Mouse (Mus musculus): Measurements from ENCODE around the gene Rnasek. TPM values are rescaled to one million over a fixed set of nuclear protein-coding genes. Genes with fewer than 3 reads are reported as not detected.
A peak's percentile ranks its signal among the peaks of the same experiment; 100 is the strongest.

Rnasek gene
- polyA plus RNA-seq (2015; fragmentation: Nextera tagmentation; extraction: Ambion mirVana) = 368 and 549 TPM in 2 replicates

DNA sequence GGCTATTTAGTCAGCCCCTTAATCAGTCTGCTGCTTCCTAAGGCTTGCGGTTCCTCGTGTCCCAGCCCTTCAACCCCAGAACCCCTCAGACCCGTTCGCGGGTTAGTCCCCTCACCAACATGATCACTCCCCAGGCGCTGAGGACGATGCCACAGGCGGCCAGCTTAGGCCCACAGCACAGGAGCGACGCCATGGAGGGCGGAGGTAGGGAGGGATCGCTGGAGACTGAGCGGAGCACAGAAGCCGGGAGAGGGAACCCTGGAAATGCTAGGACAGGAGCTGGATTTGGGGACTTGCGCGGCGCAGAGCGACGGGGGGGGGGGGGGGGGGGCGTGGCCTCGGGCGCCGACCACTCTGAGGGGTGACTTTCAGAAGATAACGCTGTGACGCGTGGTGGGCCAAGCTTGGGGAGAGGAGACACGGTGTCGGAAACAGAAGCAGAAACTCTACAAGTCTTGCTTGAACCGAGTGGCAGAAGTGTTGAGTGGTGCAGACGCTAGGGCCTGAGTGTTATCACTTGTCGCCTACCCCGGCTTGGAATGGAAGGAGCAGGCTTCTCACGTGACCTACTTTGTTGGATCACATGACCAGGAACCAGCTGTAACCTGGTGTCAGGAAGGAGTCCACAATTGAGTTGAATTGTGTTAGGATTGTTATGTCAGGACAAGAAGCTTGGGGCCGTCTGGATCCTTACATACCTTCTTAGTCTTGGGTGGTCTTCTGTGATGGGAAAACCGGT, at the start of gene Rnasek, which contains the start of gene Gm21988:
TSS of gene Rnasek (minus strand) at position 302 of the 739 bp plus-strand sequence.
TSS of gene Gm21988 (minus strand) at position 290 of the 739 bp plus-strand sequence.

DNA sequence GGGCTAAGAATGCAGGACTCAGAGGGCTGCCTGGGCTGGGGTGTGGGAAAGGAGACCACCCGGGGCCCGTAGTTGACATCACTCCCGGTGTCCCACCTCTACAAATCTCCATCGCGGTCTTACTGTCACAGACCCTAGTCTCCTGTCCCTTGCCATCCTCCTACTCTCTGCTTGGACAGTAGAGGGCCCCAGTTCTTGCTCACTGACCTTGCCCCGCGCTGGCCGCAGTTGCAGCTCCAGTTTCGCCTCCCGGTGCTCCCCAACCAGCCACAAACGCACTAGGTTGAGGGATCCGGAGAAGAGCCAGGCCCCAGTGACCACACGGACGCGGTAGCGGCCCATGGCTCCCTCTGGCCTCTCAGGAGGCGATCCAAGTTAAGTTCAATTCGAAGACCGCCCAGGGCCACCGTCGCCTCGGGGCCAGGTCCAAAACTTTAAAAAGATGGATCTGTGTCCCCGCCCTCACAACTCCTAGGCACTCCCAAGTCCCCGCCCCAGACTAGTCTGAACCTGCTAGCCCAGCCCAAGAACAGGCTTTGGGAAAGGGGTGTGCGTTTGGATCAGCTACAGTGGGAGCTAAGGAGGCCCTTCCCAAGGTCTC, 15.4 kb upstream of the Rnasek start, which contains the start of gene Alox12:
TSS of gene Alox12 (minus strand) at position 423 of the 601 bp plus-strand sequence.

DNA sequence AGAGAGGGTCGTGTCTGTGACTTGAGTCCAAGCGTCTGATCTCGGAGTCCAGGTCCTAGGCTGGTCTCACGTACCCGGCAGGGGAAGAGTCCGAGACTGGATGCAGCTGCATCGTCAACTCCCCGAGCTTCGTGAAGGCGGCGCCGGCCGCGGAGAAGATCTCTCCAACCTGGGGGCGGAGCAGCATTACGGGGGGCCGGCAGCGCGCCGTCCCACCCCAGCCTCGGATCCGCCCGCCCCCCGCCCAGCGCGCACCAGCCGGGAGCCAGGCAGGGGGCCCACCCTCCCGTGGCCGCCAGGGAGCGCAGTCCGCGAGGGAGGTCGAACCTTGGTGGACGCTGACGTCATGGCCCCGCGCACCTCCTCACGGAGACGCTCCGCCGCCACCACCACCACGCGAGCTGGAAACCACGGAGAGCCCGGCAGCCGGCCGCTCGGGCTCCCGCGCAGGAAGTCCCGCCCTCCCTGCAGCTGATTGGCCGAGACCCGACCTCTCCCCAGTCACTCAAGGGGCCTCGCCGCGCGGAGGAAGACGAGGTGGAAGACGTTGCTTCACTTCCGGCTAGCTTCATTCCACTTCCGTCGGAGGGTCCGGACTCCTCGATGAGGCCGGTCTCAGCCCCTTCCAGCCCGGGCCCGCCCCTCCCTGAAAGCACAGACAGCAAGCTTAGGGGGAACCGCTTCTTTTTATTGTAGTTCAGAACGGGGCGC, 2.0 kb downstream of the Rnasek start, which contains the start of gene 0610010K14Rik:
TSS of gene 0610010K14Rik (minus strand) at position 458 of the 711 bp plus-strand sequence.

DNA sequence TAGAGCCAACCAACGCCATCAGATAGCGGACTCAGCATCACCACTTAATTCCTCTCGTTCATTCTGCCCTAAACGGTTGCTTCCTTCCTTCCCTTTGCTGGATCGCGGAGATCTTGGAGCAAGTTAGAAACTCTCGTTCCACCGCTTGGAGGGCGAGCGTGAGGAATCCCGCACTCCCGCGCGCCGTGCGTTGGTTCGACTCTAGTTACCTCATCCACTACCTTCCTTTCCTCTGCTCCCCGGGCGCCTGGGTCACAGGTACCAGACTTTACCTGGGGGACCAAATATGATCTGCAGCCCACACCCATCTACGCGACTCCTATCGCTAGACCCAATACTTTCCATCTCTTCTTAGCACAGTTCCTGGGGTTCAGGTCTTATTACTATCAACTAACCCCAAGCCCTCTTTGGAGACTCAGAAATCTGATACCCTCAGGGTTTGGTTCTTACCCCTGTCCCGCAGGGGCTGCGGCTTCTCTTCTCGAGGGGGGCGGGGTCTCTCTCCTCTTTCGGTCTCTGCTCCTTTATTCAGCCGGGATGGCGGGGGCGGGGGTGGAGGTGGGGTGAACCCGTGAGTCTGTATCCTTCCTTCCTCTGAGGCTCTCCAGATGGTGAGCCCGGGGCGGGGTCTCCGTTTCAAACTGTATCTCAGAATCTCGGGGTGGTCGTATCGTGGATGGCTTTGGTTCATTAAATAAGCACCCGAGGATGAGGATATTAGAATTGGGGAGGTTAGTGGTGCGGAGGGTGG, 10.2 kb downstream of the Rnasek start, which contains the start of gene Bcl6b:
TSS of gene Bcl6b (minus strand) at position 539 of the 751 bp plus-strand sequence.

DNA sequence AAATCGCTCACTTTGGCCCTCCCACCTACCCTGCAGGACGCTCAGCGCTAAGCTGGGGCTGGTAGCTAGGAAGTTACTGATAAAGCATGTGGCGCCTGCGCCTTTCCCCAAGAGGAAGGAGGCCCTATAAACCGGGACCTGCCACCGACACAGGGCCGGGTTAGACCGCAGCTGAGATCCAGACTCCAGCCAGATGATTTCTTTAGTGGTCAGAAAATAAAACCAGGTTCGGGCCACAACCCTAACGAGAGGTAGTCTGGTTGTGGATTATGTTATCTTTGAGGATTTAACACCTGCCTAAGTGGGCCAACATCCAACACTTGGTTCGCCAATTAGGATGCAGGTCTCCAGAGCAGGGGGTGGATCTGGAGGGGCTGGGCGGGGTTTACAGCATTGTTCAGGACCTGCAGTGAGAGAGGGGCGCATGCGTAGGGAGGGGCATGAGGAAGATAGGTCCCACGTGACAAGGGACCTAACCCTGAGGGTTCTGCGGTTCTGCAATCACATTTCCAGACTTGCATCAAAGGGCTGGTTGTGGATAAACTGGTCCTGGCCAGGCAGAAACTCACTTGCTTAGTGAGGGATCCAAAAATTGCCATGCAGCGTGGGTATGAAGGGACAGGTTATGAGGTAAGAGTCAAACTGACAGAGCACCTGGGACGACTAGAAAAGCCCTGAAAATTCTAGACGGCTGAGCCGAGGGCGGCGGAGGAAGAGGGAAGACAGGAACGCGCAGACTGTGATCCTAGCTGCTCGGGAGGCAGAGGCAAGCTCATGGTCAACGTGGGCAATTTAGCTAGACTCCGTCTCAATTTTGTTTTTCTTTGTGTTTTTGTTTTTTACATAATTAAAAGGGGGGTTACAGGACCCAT, 18.7 kb downstream of the Rnasek start, which contains the start of gene Slc16a13:
TSS of gene Slc16a13 (minus strand) at position 334 of the 872 bp plus-strand sequence.

DNA sequence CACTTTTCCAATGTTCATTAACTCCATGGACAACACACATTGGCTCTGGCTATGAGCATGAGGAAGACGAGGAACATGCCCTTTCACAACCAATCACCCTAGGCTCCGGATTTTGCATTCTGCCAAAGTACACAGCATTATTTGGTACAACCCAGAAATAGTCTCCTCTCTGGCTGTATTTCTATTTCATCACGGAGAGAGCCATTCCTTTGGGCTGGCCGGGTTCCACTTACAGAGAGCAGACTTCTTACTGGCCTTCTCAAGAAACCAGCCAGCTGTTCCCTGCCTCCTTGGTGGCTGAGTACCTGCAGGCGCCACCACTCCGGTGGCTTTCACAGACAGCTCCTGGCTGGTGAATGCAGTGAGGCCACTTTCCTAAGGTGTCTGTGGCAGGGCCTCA, 27.2 kb downstream of the Rnasek start, which contains the start of gene Slc16a11:
TSS of gene Slc16a11 (plus strand) at position 330 of the 400 bp plus-strand sequence.

Small RNA genes lying within 50 kb of the gene (microRNA-seq; reads per million reads assigned to microRNA genes)
- gene Mir195a (ENCODE audit: borderline replicate concordance, insufficient number of aligned reads) (793 reads per million, percentile 73 among the genes with 10 or more reads in this experiment), gene Mir497 (ENCODE audit: borderline replicate concordance, insufficient number of aligned reads) (not detected), gene Mir497b (ENCODE audit: borderline replicate concordance, insufficient number of aligned reads) (not detected)

Other genes starting within 250 kb of the Rnasek start
- gene Gabarap, start 248.7 kb downstream of the Rnasek start, polyA plus RNA-seq (2015; fragmentation: Nextera tagmentation; extraction: Ambion mirVana) = 665 and 705 TPM in 2 replicates
- 39.5 and 47.3 TPM in 2 replicates for gene Phf23, start 244.1 kb downstream of the Rnasek start, polyA plus RNA-seq (2015; fragmentation: Nextera tagmentation; extraction: Ambion mirVana)
- 14.5 and 17.4 TPM in 2 replicates for gene Dvl2, start 239.2 kb downstream of the Rnasek start, polyA plus RNA-seq (2015; fragmentation: Nextera tagmentation; extraction: Ambion mirVana)
- gene Acadvl, start 224.4 kb downstream of the Rnasek start, polyA plus RNA-seq (2015; fragmentation: Nextera tagmentation; extraction: Ambion mirVana) = 103 and 150 TPM in 2 replicates
- gene Dlg4, start 222.9 kb downstream of the Rnasek start, polyA plus RNA-seq (2015; fragmentation: Nextera tagmentation; extraction: Ambion mirVana) = 5.0 and 5.4 TPM in 2 replicates
- 10.5 and 12.1 TPM in 2 replicates for gene Asgr1, start 185.8 kb downstream of the Rnasek start, polyA plus RNA-seq (2015; fragmentation: Nextera tagmentation; extraction: Ambion mirVana)
- gene Asgr2, start 147.2 kb downstream of the Rnasek start, polyA plus RNA-seq (2015; fragmentation: Nextera tagmentation; extraction: Ambion mirVana) = 1.3 TPM in 2 replicates
- gene Mgl2, start 109.5 kb downstream of the Rnasek start, polyA plus RNA-seq (2015; fragmentation: Nextera tagmentation; extraction: Ambion mirVana) = 0.61 and 0.99 TPM in 2 replicates
- 1.9 and 2.6 TPM in 2 replicates for gene Clec10a, start 83.6 kb downstream of the Rnasek start, polyA plus RNA-seq (2015; fragmentation: Nextera tagmentation; extraction: Ambion mirVana)
- gene Slc16a11, start 27.1 kb downstream of the Rnasek start, polyA plus RNA-seq (2015; fragmentation: Nextera tagmentation; extraction: Ambion mirVana) = 0.61 and 0.86 TPM in 2 replicates
- gene Slc16a13, start 18.8 kb downstream of the Rnasek start, polyA plus RNA-seq (2015; fragmentation: Nextera tagmentation; extraction: Ambion mirVana) = 2.8 and 4.8 TPM in 2 replicates
- 3.5 and 8.5 TPM in 2 replicates for gene Bcl6b, start 10.0 kb downstream of the Rnasek start, polyA plus RNA-seq (2015; fragmentation: Nextera tagmentation; extraction: Ambion mirVana)
- 93.4 and 103 TPM in 2 replicates for gene 0610010K14Rik, start 1.9 kb downstream of the Rnasek start, polyA plus RNA-seq (2015; fragmentation: Nextera tagmentation; extraction: Ambion mirVana)
- 8.0 and 12.6 TPM in 2 replicates for gene Gm21988, start within 50 bp of the Rnasek start, polyA plus RNA-seq (2015; fragmentation: Nextera tagmentation; extraction: Ambion mirVana)
- gene Alox12, start 15.5 kb upstream of the Rnasek start, polyA plus RNA-seq (2015; fragmentation: Nextera tagmentation; extraction: Ambion mirVana) = 1.6 TPM in 2 replicates
- 0.14 and 0.26 TPM in 2 replicates for gene Alox12e, start 82.8 kb upstream of the Rnasek start, polyA plus RNA-seq (2015; fragmentation: Nextera tagmentation; extraction: Ambion mirVana)
- gene Alox15, start 112.2 kb upstream of the Rnasek start, polyA plus RNA-seq (2015; fragmentation: Nextera tagmentation; extraction: Ambion mirVana) = 0.44 and 0.91 TPM in 2 replicates
- 15.5 and 15.7 TPM in 2 replicates for gene Pelp1, start 170.2 kb upstream of the Rnasek start, polyA plus RNA-seq (2015; fragmentation: Nextera tagmentation; extraction: Ambion mirVana)
- 14.6 and 17.0 TPM in 2 replicates for gene Arrb2, start 192.8 kb upstream of the Rnasek start, polyA plus RNA-seq (2015; fragmentation: Nextera tagmentation; extraction: Ambion mirVana)
- gene Med11, start 212.1 kb upstream of the Rnasek start, polyA plus RNA-seq (2015; fragmentation: Nextera tagmentation; extraction: Ambion mirVana) = 25.7 and 35.8 TPM in 2 replicates
- 0.68 and 1.1 TPM in 2 replicates for gene Zmynd15, start 219.6 kb upstream of the Rnasek start, polyA plus RNA-seq (2015; fragmentation: Nextera tagmentation; extraction: Ambion mirVana)
- gene Cxcl16, start 220.1 kb upstream of the Rnasek start, polyA plus RNA-seq (2015; fragmentation: Nextera tagmentation; extraction: Ambion mirVana) = 12.3 and 15.6 TPM in 2 replicates

All from adrenal gland, postnatal 0 days (tissue).